Mouse (Mus musculus) adrenal gland, postnatal 14 days (tissue): ENCODE data around the gene Flt1. TPM values are rescaled to one million over a fixed set of nuclear protein-coding genes. Genes with fewer than 3 reads are reported as not detected.

Source experiments
- DNase-seq: peaks from one replicate; pipeline ENCODE4 v3.0.0; 2021; ENCODE audit warnings: mixed read lengths
- long read RNA-seq, 2 experiments: library from polyadenylated mRNA; stranded (forward); transcript quantifications; one replicate each; pipeline ENCODE4 v2.0.0; 2021
- total RNA-seq: library from RNA; stranded (reverse); gene quantifications from 2 replicates; pipeline ENCODE4 v1.2.3, GENCODE M21; 2021

Gene Flt1
- total RNA-seq, result 56.2 and 60.0 TPM in 2 replicates
- long read RNA-seq, experiment 1, full-length matches to known transcripts, result 9 of 16 reads
- long read RNA-seq, experiment 1, partial matches to known transcripts, result 2 of 16 reads
- long read RNA-seq, experiment 1, other reads (novel, unspliced or antisense), result 5 of 16 reads
- long read RNA-seq, experiment 2, full-length matches to known transcripts, result 8 of 16 reads
- long read RNA-seq, experiment 2, partial matches to known transcripts, result 7 of 16 reads
- long read RNA-seq, experiment 2, other reads (novel, unspliced or antisense), result 1 of 16 reads

GRCm38 (mm10) chr5:147725831-147726700 lies at the start of gene Flt1:
Flt1 (minus strand) TSS chr5:147726011.
- DNase-seq, result peak; percentile 68

GRCm38 (mm10) chr5:147775222-147775621 lies 49.4 kb upstream of the Flt1 start:
- no peak for DNase-seq

- DNase-seq, result no peak
These were observed 44.1 kb upstream of the Flt1 start for GRCm38 (mm10) chr5:147769918-147770317.

- no peak for DNase-seq
These were observed 38.2 kb upstream of the Flt1 start for GRCm38 (mm10) chr5:147764061-147764460.

GRCm38 (mm10) chr5:147761984-147762383 lies 36.2 kb upstream of the Flt1 start:
- no peak for DNase-seq

GRCm38 (mm10) chr5:147761275-147761674 lies 35.5 kb upstream of the Flt1 start:
- no peak for DNase-seq

GRCm38 (mm10) chr5:147758640-147759319 lies 33.0 kb upstream of the Flt1 start:
- DNase-seq, result no peak

- peak; percentile 26 for DNase-seq
These were observed 32.2 kb upstream of the Flt1 start for GRCm38 (mm10) chr5:147757832-147758587.

GRCm38 (mm10) chr5:147752914-147753341 lies 27.1 kb upstream of the Flt1 start:
- peak; percentile 55 for DNase-seq

GRCm38 (mm10) chr5:147751673-147752130 lies 25.9 kb upstream of the Flt1 start:
- DNase-seq, result peak; percentile 76

GRCm38 (mm10) chr5:147749972-147750371 lies 24.2 kb upstream of the Flt1 start:
- no peak for DNase-seq

GRCm38 (mm10) chr5:147748081-147748581 lies 22.3 kb upstream of the Flt1 start:
- peak; percentile 84 for DNase-seq

- no peak for DNase-seq
These were observed 19.3 kb upstream of the Flt1 start for GRCm38 (mm10) chr5:147744900-147745653.

- DNase-seq, result no peak
These were observed 16.8 kb upstream of the Flt1 start for GRCm38 (mm10) chr5:147742468-147743111.

GRCm38 (mm10) chr5:147736766-147737280 lies 11.0 kb upstream of the Flt1 start:
- DNase-seq, result no peak

- DNase-seq, result peak; percentile 46
These were observed 7.9 kb upstream of the Flt1 start for GRCm38 (mm10) chr5:147733682-147734081.

- no peak for DNase-seq
These were observed 7.1 kb upstream of the Flt1 start for GRCm38 (mm10) chr5:147732926-147733325.

GRCm38 (mm10) chr5:147727481-147727880 lies 1.7 kb upstream of the Flt1 start:
- DNase-seq, result no peak

- peak; percentile 54 for DNase-seq
These were observed 1.0 kb upstream of the Flt1 start for GRCm38 (mm10) chr5:147726701-147727393.
